Mouse (Mus musculus) cortical plate, adult 2 months (tissue): ENCODE measurements around the gene Ccdc194.
"Not testable (repeated sequence)": the region's sequence is repeated elsewhere in the genome, so short reads cannot be mapped to it uniquely, and the experiment has no call there.

ENCODE experiments used
- CTCF ChIP-seq: fragments of 200-500 bp; IDR thresholded peaks from 2 replicates; pipeline ENCODE4 v1.5.1; 2011; ENCODE audit warnings: mild to moderate bottlenecking, control low read depth, low read length; ENCODE audit not compliant: insufficient read depth; ENCODE audit errors: extremely low read depth
- POLR2A ChIP-seq: fragments of 200-500 bp; IDR thresholded peaks from 2 replicates; pipeline ENCODE4 v1.6.1; 2011; ENCODE audit warnings: mild to moderate bottlenecking, low read length, control low read depth; ENCODE audit not compliant: insufficient read depth; ENCODE audit errors: extremely low read depth

- TF ChIP-seq CTCF: peak; percentile 43
- TF ChIP-seq POLR2A: not testable (repeated sequence)
These were observed 5.4 kb upstream of the Ccdc194 start for GRCm38 (mm10) chr8:71530735-71531467.
